Mouse (Mus musculus): ENCODE data around the gene Riok2.

DNA sequence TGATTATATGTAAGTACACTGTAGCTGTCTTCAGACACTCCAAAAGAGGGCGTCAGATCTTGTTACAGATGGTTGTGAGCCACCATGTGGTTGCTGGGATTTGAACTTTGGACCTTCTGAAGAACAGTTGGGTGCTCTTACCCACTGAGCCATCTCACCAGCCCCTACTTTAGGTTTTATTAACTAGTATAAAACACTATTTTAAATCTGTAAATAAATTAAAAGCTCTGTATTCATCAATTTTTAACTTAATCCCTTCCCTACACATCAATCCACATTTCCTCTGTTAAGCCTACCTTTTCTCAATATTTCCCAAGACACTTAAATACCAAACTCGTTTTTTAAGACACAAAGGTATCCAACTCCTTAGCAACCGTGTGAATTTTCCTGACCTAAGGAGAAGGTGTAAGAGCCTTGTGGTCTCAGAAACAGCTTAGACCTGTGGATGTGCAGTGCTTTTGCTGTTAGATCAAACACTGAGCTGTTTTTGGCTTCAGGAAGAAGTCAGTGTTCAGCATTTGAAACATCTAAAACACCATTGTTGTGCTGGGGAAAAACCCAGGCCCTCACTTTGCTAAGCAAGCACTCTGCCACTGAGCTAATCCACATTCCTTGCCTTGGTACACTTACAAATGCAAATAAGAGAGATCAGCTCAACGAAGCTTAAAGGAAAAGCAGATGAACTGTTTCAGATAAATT is 50.6 kb downstream of the Riok2 start:
- no peak for TF ChIP-seq CTCF (IDR thresholded peaks at IDR 0.05; ENCODE audit: control insufficient read depth, insufficient read depth, insufficient read length)
- TF ChIP-seq MYOG (IDR thresholded peaks at IDR 0.05; ENCODE audit: control insufficient read depth, extremely low read depth, insufficient read length) = no peak
- TF ChIP-seq USF1 (IDR thresholded peaks at IDR 0.05; ENCODE audit: low read depth) = no peak
- no peak for TF ChIP-seq CEBPB (IDR thresholded peaks at IDR 0.05; ENCODE audit: low read depth)
- TF ChIP-seq MAX (IDR thresholded peaks at IDR 0.05) = no peak
